Mouse (Mus musculus): Measurements from ENCODE around the gene Pim3.

The Pim3 gene

DNA sequence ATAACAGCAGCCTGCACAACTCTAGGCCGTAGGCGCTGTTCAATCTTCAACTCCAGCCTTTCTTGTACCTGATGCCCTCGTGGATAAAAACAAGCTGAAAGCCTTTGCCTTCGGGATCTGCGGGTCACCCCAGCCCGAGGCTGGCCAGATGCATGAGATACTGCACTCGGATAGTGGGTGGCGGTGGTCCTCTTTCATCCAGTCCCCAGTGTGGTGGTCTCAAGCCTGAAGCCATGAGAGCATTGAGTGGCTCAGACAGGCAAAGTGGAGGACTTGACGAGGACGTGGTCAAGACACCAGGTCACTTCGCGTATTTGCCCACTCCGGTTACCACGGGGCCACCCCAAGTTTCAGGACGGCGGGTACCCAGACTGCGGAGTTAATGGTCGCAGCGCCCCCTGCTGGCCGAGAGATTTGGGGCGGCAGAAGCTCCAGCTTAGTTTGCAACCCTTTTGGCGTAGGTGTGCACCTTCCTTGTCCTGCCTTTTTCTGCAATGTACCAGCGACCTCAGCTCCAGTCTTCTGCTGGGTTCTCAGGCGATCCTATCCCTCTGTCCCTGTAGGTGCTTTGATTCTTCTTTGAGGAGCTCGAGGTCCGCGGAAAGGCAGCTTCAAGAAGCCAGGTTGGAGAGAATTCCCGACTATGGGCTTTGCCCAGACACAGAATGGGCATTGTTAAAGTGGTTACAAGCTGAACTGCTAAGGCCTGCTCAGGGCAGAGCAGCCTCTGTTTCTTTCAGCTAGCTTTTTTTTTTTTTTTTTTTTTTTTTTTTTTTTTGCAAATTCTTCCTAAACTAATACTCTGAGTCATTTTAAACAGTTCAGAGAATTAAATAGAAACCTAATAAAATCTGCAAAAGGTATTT is 14.4 kb downstream of the Pim3 start:
- in situ Hi-C loops (cut with MboI, MseI): loop anchor here in 1 of 2 experiments (5.0 kb wide), 2 partner anchors 46 to 49 kb away; no protein-coding TSS in a partner anchor

DNA sequence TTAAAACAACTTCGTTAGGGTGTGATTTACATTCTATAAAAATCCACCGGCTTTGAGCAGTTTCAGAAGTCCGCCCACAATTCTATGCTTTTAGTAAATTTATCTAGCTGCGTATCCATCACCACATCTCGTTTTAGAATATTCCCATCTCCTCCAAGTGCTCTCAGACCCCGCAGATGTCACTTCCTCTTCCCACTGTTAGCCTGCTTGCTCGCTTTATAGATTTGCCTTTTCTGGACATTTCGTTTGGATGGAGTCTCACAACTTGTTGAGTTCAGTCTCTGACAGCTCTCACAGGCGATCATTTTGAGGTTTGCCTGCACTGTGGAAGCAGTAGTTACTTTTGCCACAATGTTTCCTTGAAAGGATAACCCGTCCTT is 15.0 kb downstream of the Pim3 start:
- in situ Hi-C loops (cut with MboI, MseI): loop anchor here in 1 of 2 experiments (5.0 kb wide), 2 partner anchors 45 to 50 kb away; no protein-coding TSS in a partner anchor

DNA sequence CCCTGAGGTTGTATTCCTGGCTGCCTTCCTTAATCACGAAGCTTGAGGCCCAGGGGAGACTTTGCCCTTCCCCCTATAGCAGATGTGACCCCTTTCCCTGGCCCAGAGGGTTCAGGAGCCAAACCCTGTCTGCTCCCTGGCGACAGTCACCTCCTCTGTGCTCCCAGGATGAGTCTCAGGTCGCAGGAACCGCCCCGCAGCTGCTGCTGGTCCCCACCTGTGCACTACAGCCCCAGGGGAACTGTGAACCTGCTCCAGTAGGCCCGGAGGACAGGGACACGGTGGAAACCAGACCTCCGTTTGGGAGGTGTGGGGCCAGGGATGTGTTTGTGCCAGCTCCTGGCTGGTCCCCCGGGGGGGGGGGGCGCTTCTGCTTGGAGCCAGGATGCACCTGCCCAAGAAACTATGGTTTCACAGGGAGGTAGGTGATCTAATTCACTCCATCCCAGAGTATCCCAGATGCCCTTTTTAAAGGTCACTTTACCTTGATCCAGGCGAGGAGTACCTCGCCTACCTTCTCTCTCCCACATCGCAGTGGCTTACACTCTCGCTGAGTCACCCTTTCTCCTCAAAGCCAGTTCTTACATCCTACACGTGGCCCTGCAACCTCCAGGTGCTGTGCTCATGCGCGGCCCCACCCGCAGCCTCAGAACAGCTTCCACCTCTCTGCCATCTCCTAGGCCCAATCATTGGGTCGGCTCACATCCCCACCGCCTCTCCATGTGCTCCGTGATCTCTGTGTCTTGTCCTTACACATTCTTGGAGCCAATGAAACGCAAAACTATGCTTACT is 19.5 kb downstream of the Pim3 start:
- in situ Hi-C loops (cut with MboI, MseI): no loop called here

DNA sequence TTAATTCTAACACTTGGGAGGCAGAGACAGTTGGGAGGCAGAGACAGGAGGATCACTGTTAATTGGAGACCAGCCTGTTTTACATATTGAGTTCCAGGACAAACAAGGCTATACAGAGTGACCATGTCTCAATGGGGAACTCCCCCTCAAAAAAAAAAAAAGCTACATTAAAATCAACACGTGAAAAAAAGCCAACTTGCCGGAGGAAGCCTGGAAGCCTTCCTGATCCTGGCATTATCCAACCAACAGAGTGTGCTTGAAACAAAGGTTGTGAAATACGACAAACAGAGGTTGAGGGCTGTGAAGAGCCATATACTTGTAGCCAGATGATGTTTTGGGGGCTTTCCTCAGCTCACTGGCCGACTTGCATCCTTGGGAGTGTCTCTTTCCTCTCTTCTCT is 20.9 kb downstream of the Pim3 start:
- in situ Hi-C loops (cut with MboI, MseI): no loop called here

DNA sequence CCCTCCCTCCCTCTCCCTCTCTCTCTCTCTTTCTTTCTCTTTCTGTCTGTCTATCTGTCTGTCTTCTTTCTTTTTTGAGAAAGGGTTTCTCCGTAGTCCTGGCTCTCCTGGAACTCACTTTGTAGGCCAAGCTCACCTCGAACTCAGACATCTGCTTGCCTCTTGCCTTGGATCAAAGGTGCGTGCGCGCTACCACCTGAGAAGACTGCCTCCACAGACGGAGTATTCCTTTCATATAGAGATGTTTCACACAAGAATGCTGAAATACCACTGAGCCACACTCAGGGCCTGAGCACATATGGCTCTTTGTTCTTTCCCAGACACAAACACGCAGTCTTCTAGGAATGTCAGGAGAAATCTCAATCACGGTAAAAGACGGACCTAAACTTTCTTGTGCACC is 21.4 kb downstream of the Pim3 start:
- in situ Hi-C loops (cut with MboI, MseI): no loop called here

DNA sequence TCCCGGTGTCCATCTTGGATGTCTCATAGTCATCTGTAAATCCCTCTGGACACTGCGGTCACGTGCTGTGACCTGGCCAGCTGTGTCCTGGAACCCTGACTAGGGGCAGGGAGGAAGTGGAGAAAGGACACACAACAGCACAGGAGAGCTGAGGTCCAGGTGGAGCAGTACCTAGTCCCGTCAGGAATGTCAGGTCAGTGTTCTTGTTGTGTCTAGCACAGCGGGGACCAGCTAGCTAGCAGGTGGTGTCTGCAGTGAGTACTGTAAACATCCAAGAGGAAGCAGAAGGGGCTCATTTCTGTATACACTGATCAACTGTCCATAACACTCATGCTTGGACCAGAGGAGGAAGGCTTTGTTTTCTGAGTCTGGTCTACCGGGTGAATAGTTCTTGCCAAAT is 23.4 kb downstream of the Pim3 start:
- in situ Hi-C loops (cut with MboI, MseI): no loop called here

DNA sequence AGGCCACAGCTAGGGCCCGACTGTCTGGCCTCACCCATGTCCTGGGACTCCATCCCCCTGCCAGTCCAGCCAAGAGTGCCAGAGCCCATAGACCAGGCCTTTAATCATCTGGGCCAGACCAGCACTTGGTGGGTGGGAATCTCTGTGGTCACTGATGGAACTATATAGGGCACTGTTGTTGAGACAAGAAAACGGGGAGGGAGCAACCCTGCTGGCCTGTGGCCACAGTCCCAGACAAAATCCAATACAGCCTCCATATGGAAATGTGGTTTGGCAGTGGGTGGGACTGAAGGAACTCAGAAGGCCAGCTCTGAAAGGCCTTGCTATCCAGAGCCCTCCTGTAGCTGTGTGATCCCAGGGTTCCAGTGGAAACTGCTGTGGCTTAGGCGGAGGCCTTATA is 27.0 kb downstream of the Pim3 start:
- in situ Hi-C loops (cut with MboI, MseI): no loop called here

DNA sequence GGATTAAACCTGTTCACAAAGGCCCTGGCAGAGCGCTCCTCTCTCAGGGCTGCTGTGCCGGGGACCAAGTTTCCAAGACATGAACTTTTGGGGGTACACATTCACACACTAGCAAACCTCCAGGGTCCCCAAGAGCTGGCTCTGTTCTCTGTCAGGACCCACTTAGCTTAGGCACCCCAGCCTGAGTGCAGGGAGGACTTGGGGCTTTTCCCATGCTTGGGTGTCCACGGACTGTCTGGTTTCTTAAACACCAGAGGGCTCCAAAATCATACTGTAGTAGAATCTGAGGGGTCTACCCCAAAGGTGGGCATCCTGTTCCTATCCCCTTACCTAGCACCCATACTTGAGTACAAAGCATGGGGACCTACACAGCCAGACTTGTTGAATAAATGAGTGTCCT is 28.0 kb downstream of the Pim3 start:
- in situ Hi-C loops (cut with MboI, MseI): no loop called here

DNA sequence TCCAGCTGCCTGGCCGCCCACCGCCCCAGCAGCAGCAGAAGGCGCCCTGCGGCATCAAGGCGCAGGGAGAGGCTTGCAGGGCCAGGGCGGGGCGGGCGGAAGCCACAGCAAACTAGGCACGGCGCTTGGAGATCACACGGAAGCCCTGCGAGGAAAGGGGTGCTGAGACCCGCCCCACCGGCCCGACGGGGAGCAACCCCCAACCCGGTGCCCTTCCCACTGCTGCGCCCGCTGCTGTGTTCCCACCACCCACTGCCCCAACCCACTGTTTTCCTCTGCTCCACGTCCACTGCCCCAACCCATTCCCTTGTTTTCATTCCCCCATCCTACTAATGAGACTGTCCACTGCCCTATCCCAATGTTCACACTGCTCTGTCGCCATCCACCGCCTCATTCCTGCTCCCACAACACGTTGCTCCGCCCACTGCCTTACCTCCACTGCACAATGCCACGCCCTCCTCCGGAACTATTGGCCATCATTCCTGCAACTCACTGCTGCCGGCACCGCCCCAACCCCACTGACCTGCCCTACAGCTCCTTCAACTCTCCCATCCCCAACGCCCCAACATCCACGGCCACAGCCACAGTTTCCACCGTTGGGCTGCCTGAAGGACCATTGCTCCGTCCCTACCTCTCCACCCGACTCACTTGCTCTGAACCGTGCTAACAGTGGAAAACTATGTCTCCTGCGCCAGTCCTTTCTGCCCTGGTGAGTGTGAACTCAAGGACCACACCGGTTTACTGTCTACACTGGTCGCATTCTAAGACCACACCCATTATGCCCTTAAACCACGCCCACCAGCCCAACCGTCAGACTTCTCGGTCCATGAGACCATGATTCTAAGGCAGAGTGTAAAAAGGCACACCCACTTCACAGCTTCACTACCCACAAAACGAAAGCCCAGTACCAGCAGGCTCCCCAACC is 29.0 kb downstream of the Pim3 start:
- in situ Hi-C loops (cut with MboI, MseI): no loop called here

DNA sequence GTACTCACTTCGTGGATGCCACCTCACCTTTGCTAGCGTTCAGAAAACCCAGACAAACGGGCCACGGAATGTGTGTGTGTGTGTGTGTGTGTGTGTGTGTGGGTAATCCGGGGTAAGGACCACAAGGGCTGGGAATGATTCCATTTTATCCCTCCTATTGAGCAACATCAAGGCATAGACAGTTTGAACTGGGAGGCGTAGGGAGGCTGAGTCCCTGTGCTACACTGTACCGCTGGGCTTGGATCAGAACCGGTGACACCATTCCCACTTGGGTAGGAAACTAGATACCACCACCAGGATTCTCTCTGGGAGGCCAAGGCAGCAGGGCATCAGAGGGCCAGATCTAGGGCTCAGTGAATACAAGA is 29.7 kb downstream of the Pim3 start:
- in situ Hi-C loops (cut with MboI, MseI): no loop called here

DNA sequence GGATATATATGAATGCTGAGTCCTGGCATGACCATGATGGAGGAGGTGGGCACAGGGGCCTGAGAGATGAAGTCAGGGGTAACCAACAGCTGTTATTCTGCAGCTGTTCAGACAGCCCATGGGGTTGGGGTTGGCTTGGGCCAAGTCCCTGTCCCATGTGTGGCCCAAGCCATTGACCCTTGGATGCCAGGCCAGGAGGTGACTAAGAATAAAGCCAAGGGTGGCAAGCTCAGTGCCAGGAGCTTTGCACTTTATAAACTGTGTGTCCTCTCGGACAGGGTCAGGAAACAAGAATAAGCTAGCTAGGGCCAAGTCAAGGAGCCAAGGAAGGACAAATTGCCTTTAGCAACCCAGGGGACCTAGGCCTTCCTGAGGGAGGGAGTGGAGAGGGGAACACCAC is 30.3 kb downstream of the Pim3 start:
- in situ Hi-C loops (cut with MboI, MseI): no loop called here

DNA sequence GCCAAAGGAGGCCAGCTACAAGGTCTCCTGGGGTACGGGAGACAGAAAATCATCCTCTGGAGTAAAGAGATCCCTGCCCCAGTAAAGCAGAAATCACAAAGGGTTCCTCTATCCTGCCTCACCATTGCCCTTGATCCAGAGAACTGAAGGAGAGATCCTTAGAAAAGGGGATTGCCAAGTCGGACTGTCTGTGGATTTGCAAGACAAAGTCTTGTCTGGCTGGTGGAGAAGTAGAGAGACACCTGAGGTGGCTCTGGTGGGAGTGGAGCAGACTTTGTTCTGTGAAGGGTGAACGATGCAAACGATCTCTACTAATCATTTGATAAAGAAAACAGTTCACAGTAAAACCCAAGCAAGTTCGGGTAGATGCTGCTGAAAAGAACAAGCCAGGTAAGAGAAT is 30.9 kb downstream of the Pim3 start:
- in situ Hi-C loops (cut with MboI, MseI): no loop called here

DNA sequence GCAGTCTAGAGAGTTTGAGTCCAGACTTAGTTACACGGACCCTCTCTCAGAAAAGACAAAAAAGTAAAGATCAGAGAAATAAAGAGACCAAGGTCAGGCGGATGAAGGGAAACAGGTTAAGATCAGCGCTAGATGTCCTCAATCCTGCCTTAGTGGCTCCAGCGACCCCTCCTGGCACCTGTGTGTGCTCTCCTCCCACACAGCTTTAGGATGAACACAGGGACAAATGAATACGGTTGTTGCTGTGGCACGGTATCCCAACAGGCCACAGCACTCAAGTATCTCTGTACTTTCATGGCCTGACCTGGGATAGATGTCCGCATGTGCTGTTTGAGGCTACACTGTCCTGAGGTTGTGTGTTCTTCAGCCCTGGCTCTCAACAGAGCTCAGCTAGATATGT is 33.1 kb downstream of the Pim3 start:
- in situ Hi-C loops (cut with MboI, MseI): no loop called here

DNA sequence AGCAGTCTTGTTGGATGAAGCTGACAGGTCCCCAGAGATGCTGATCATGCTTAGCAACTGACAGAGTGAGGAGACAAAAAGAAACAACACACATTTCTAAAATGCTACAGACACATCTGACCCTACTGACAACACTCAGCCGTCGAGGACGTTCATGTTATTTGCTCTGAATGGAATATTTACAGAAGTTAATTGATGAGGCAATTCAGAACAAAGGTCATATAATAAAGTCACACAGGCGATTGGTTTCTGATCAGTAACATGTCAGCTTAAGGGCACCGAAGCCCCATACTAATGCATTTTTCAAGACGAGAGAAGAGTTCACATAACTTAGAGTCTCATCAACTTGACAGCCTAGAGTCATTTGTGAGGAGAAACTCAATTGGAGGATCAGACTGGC is 33.9 kb downstream of the Pim3 start:
- in situ Hi-C loops (cut with MboI, MseI): no loop called here

DNA sequence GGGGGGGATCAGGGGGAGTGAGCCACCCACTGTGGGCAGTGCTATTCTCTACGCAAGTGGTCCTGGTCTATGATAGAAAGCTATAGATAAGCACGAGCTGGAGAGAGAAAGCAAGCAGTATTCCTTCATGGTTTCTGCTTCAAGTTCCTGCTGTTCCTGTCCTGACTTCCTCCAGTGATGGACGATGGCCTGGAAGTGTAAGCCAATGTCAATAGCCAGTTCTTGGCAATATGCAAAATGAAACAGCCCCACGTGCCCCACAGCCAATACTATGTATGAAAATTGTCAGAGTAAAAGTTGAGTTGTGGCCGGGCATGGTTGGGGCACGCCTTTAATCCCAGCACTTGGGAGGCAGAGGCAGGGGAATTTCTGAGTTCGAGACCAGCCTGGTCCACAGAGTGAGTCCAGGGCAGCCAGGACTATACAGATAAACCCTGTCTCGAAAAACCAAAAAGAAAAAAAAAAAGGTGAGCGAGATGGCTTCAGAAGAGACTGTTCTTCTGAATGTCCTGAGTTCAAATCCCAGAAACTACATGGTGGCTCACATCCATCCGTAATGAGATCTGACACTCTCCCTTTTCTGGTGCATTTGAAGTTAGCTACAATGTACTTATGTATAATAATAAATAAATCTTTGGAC is 34.5 kb downstream of the Pim3 start:
- in situ Hi-C loops (cut with MboI, MseI): no loop called here

DNA sequence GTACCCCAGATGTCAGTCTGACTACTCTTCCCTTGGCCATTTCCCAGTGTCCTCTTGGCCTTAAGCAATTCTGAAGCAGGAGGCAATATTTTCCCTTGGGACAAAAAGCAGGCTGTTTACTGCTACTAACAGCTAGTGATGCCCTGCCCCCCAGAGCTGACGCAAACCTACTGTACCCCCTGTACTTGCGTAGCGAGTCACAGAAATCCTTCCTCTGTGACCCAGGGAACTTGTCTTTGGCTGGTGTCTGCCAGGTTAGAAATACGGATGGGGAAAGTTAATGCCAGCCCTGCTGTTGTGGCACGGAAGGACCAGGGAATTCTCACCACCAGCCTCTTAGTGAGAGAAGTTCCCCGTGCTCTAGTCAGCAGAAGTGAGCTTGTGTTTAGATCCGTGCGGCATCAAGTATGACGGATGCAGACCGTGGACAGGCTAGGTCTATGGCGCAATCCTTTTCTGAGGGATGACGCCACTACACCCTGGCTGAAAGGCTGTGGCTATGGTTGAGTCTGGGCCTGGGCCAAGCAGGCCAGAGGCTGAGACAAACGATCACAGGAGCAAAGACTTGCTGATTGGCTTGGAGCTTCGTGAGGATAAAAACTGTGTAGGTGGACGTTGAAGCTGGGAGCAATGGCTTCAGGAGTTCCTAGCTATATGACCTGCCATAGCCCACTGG is 40.4 kb downstream of the Pim3 start:
- in situ Hi-C loops (cut with MboI, MseI): no loop called here

DNA sequence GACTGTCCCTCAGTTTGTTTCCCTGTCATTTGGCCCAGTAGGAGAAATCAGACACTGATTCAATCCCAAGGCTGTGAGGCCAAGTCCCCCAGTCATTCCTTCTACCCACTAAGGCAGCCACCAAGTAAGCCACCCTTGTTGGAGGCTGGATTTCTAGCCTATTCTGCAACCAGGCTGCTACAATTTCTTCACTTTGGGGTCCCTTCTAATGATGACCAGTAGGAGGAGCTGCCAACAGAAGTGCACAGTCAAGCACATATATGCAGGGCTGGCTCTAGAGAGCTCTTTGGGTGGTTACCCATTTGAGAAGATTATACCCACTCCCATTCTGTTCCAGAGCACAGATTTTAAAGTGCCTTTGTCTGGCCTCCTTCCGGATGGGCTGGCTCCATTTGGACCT is 41.1 kb downstream of the Pim3 start:
- in situ Hi-C loops (cut with MboI, MseI): no loop called here

DNA sequence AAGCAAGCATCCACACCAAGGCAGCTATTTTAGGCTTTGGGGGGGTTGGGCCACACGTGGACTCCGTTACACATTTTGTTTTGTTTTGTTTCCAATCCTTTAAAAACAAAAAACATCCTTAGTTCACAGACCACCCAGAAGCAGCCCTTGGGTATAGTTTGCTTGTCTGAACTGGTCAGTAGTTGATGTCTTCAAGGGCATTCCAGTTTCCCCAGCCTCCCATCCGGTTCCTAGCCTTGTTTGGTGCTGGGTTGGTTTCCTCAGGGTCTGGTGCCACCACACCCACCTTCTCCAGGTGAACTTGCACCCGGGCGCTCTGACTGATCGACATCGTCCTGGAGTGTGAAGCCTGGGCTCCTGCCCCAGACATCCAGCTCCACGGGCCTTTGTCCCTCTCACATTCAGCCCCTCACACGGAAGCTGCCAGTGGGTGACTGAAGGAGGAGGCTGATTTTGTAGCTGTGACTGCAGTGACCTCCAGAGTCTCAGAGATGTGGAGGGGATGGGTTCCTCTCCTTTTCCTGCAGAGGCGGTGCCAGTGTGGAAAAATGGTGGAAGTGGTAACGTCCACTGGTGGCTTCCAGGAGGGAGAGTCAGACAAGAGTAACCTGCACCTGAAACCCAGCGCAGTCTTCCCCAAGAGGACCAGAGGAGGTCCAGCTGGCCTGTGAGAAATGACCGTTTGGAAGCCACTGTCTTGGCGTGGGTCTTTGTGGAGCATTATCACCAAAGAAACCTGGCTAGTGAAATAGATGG is 42.2 kb downstream of the Pim3 start:
- in situ Hi-C loops (cut with MboI, MseI): no loop called here

DNA sequence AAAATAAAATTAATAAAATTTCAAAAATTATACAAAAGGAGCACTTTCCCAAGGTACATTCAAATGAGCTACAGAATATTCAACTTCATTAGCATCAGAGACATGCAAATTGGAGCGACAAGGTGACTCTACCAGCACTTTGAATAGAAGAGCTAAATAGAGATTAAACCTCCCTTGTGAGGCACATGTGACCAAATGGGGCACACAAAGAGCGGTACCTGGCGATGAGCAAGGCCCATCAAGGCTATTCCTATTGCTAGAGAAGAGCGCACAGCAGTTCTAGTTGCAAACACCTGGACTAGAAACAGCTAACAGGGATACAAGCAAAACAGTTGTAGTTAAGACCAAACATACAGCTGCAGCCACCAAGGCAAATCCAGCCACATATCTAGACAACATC is 44.4 kb downstream of the Pim3 start:
- in situ Hi-C loops (cut with MboI, MseI): no loop called here

DNA sequence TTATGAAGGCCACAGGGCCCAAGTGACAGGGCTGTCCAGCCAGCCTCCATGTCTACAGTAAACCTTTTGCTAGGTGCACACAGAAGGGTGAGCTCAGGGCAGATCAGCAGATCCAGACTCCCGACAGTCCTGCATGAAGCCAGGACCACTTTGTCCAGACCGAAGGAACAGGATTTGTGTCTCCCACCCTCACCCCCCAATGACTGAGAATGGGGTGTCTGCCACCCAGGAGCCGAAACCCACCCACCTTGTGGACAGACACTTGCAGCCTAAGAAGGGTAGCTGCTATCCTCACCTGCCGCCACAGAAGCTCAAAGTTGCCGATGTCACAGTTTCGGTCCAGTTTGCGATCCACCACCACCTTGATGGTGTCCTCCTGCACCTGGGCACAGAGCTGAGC is 53.1 kb downstream of the Pim3 start:
- in situ Hi-C loops (cut with MboI, MseI): no loop called here

Data from T-helper 17 cell (primary cell).